Mouse (Mus musculus) CH12.LX (cell line): Measurements from ENCODE around the gene Dyrk3.

ENCODE experiments used
- CTCF ChIP-seq, 2 experiments: IDR thresholded peaks in 1 of 2; conservative IDR thresholded peaks in 1 of 2; 2 replicates each; pipeline ENCODE4 v1.5.1; 2011 to 2012; ENCODE audit warnings: low read depth in 2 of 2, low read length in 2 of 2, improper control_type of control experiment in 1 of 2, inconsistent platforms in 1 of 2, mild to moderate bottlenecking in 1 of 2, moderate library complexity in 1 of 2
- ETS1 ChIP-seq: conservative IDR thresholded peaks from 2 replicates; pipeline ENCODE4 v1.6.1; 2012; ENCODE audit warnings: low read depth, mild to moderate bottlenecking, inconsistent platforms, low read length, improper control_type of control experiment, moderate library complexity
- POLR2AphosphoS2 ChIP-seq: IDR thresholded peaks from 2 replicates; pipeline ENCODE4 v1.6.1; 2011; ENCODE audit warnings: low read depth, low read length, improper control_type of control experiment
- TBP ChIP-seq: conservative IDR thresholded peaks from 2 replicates; pipeline ENCODE4 v1.6.1; 2011; ENCODE audit warnings: low read depth, low read length, improper control_type of control experiment
- UBTF ChIP-seq: IDR thresholded peaks from 2 replicates; pipeline ENCODE4 v1.6.1; 2012; ENCODE audit warnings: low read depth, mild to moderate bottlenecking, inconsistent platforms, low read length, improper control_type of control experiment, moderate library complexity

- TF ChIP-seq CTCF (conservative IDR thresholded peaks at IDR 0.05 in 1 of 2, IDR thresholded peaks at IDR 0.05 in 1 of 2; ENCODE audit: low read depth in 2 of 2, low read length in 2 of 2) (no peak), POLR2AphosphoS2 (no peak), TBP (no peak), ETS1 (no peak), UBTF (no peak)
These were observed 37.7 kb upstream of the Dyrk3 start for GRCm38 (mm10) chr1:131175819-131176218.
